Mouse (Mus musculus) embryonic facial prominence, embryonic 10.5 days (tissue): ENCODE results near the gene 2410137M14Rik. TPM values are rescaled to one million over a fixed set of nuclear protein-coding genes. Genes with fewer than 3 reads are reported as not detected.
"Not testable (repeated sequence)": the region's sequence is repeated elsewhere in the genome, so short reads cannot be mapped to it uniquely, and the experiment has no call there.

ENCODE experiments used
- DNase-seq: peaks from one replicate; pipeline ENCODE4 v3.0.0-alpha.2; 2017; ENCODE audit warnings: low spot score
- H3K27ac ChIP-seq: fragments of 300-500 bp; sonication (generic); replicated peaks from 2 replicates; pipeline ENCODE4 v1.5.1; 2016; ENCODE audit warnings: mild to moderate bottlenecking
- H3K27me3 ChIP-seq: fragments of 300-500 bp; sonication (generic); replicated peaks from 2 replicates; pipeline ENCODE4 v1.6.1; 2016; ENCODE audit warnings: low read depth, mild to moderate bottlenecking; ENCODE audit not compliant: poor library complexity, severe bottlenecking
- H3K36me3 ChIP-seq: fragments of 300-500 bp; sonication (generic); replicated peaks from 2 replicates; pipeline ENCODE4 v1.6.1; 2016; ENCODE audit warnings: mild to moderate bottlenecking, moderate library complexity
- H3K4me1 ChIP-seq: fragments of 300-500 bp; sonication (generic); 2 replicates; pipeline ENCODE4 v1.6.1; 2016
- H3K4me3 ChIP-seq: fragments of 300-500 bp; sonication (generic); 2 replicates; pipeline ENCODE4 v1.5.1; 2016; ENCODE audit warnings: mild to moderate bottlenecking, moderate library complexity
- H3K9me3 ChIP-seq: fragments of 300-500 bp; sonication (generic); 2 replicates; pipeline ENCODE4 v1.6.1; 2016; ENCODE audit warnings: mild to moderate bottlenecking
- WGBS: fragments of 180-500 bp; shearing (Covaris S2); methylation state at CpG from one replicate; pipeline ENCODE4 v1.1.7; 2016; 5-methylcytosine and 5-hydroxymethylcytosine counted together
- polyA plus RNA-seq: library from polyadenylated mRNA; unstranded; fragments of >200 nt; fragmentation: Nextera tagmentation; extraction: Ambion mirVana; gene quantifications from 2 replicates; pipeline ENCODE4 v1.2.1, GENCODE M21; 2016

Gene 2410137M14Rik
- polyA plus RNA-seq, result not detected in 2 replicates

DNA sequence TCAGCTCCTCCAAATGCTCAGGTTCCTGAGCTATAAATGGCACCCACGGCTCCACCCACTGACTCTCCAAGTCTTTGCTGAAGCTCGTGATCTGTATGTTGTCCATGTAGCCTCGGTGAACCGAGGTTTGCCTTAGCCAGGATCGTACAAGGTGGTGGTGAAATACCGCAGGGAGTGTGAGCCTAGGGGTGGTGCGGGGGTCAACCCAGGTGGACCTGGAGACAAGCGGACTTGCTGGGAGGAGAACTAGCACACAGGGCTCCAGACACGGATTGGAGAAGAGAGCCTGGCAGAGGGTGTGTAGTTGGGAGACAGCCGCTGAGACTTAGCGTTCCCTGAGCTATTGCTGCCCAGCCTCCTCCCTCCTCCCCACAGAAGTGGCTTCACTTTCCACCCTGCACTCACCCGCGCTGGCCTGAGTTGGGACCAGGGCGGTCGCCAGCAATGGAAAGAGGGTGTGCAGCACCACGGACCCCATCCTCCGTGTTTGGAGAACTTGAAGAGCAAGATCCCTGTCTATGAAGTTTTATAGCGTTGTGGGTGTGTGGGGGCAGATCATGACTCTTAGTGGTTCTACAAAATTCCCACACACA, at the start of gene 2410137M14Rik:
TSS of gene 2410137M14Rik (minus strand) at position 17 of the 593 bp plus-strand sequence.
- H3K4me1 ChIP-seq, result peaks cover 20% of the 10 kb centered on the region
- H3K27ac ChIP-seq, result peak within 1 kb of the TSS; percentile 57; the same call in 1 of the 2 replicates
- no peaks in the 10 kb centered on the region for H3K36me3 ChIP-seq
- peaks cover 29% of the 10 kb centered on the region; the same call in 1 of the 2 replicates for H3K27me3 ChIP-seq
- H3K9me3 ChIP-seq, result no peaks in the 10 kb centered on the region
- WGBS, result 11% methylated on average over 18 of the region's 18 CpGs
- peak within 1 kb of the TSS; percentile 40 for H3K4me3 ChIP-seq
- DNase-seq, result no peak

DNA sequence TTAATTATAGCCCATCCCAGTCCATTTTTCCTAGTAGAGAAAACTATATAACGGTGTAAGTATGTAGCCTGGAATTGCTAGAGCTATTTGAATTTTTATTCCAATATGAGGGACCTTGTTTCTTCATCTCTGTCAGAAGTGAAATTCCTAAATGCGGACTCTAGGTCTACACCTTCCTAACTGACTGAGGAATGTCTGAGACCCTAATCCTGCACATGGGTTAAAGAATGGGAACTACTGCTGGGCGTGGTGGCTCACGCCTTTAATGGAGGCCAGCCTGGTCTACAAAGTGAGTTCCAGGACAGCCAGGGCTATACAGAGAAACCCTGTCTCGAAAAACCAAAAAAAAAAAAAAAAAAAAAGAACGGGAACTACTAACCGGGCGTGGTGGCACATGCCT, 48.1 kb upstream of the 2410137M14Rik start:
- Histone ChIP-seq H3K36me3 (no peaks in the 10 kb centered on the region), H3K4me3 (peak overlapping the region; percentile 54), H3K27me3 (no peaks in the 10 kb centered on the region), H3K9me3 (no peaks in the 10 kb centered on the region), H3K27ac (peak overlapping the region; percentile 95), H3K4me1 (peaks cover 17% of the 10 kb centered on the region; the same call in 1 of the 2 replicates)
- WGBS, result 72% methylated on average over 8 of the region's 8 CpGs
- DNase-seq, result no peak

DNA sequence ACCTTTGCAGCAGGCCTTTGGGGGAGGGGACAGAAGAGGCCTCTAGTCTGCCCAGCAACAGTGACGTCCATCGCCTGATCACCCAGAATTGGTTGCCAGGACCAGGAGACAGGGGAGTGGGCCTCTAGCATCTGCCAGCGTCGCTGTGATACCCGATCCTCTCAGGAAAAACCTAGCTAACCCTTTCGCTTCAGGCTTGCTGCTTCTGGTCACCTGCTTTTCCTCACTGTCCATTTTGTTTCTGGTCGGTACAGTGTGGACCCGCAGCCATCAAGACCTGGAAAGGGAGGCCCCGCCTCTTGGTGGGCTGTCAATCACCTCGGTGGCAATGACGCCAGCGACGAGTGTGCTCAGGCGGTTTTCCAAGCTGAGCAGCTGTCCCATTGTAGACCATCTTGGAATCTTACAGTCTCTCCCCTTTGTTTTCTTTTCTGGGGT, 47.7 kb upstream of the 2410137M14Rik start:
- peak; percentile 97 for DNase-seq
- Histone ChIP-seq H3K9me3 (no peaks in the 10 kb centered on the region), H3K27me3 (no peaks in the 10 kb centered on the region), H3K36me3 (no peaks in the 10 kb centered on the region), H3K4me3 (peak overlapping the region; percentile 54), H3K4me1 (peaks cover 17% of the 10 kb centered on the region; the same call in 1 of the 2 replicates), H3K27ac (peak overlapping the region; percentile 95)
- WGBS, result under 1% methylated on average over 14 of the region's 14 CpGs

DNA sequence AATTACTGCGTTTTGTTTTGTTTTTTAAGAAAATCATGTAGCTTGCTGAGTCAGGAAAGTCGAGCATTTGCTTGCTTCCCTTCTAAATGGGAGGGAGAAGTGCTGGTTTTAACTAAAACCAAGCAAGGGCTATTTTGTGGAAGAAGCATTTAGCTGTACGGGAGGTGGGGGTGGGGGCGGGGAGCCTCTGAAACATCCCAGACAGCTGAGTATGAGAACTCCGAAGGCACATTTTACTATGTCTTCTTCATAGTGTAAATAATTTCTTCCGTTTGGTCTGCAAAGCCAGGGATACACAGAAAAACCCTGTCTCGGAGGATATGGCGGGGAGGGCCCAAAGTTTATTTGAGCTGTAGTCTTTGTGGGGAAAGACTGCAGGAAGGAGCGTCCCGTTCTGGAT, 47.2 kb upstream of the 2410137M14Rik start:
- no peaks in the 10 kb centered on the region for H3K36me3 ChIP-seq
- WGBS, result 2% methylated on average over 10 of the region's 10 CpGs
- no peaks in the 10 kb centered on the region for H3K9me3 ChIP-seq
- peak overlapping the region; percentile 54 for H3K4me3 ChIP-seq
- H3K27me3 ChIP-seq, result no peaks in the 10 kb centered on the region
- no peak for DNase-seq
- peaks cover 17% of the 10 kb centered on the region; the same call in 1 of the 2 replicates for H3K4me1 ChIP-seq
- H3K27ac ChIP-seq, result peak overlapping the region; percentile 95

DNA sequence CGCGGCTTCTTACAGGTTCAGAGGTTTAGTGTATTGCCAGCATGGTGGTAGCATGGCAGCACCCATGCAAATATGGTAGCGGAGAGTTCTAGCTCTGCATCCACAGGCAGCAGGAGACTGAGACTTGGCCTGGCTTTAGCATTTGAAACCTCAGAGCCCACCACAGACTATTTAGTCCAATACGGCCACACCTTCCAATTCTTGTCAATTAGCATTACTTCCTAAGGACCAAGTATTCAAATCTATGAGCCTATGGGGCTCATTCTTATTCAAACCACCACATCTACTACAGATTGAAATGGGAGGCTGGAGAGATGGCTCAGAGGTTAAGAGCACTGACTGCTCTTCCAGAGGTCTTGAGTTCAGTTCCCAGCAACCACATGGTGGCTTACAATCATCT, 46.4 kb upstream of the 2410137M14Rik start:
- 95% methylated on average over 4 of the region's 4 CpGs for WGBS

DNA sequence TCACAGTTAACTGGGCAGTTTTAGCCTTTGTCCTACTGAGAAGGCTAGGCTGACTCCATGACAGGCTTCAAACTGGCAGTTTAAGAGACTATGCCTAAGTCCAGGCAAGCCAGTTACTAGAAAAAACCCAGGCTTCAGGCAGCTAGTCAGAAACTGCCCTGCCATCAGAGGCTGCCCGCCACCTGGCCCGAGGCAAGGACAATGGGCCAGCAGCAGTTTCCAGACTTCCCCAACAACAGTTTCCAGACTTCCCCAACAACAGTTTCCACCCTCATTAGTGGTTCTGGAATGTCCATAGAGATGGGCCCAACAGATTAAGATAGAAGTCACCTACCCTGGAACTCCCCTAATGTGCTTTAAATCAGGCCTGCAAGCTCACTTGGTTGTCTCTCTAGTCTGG, 45.4 kb upstream of the 2410137M14Rik start:
- peak overlapping the region; percentile 0; the same call in 1 of the 2 replicates for H3K27ac ChIP-seq

More for the DNA sequence above, 46.4 kb upstream of the 2410137M14Rik start:
- DNase-seq, result no peak
- no peaks in the 10 kb centered on the region for H3K36me3 ChIP-seq
- H3K9me3 ChIP-seq, result no peaks in the 10 kb centered on the region
- peak overlapping the region; percentile 95 for H3K27ac ChIP-seq
- H3K4me1 ChIP-seq, result peaks cover 17% of the 10 kb centered on the region; the same call in 1 of the 2 replicates
- H3K4me3 ChIP-seq, result no peak overlapping the region
- H3K27me3 ChIP-seq, result no peaks in the 10 kb centered on the region

DNA sequence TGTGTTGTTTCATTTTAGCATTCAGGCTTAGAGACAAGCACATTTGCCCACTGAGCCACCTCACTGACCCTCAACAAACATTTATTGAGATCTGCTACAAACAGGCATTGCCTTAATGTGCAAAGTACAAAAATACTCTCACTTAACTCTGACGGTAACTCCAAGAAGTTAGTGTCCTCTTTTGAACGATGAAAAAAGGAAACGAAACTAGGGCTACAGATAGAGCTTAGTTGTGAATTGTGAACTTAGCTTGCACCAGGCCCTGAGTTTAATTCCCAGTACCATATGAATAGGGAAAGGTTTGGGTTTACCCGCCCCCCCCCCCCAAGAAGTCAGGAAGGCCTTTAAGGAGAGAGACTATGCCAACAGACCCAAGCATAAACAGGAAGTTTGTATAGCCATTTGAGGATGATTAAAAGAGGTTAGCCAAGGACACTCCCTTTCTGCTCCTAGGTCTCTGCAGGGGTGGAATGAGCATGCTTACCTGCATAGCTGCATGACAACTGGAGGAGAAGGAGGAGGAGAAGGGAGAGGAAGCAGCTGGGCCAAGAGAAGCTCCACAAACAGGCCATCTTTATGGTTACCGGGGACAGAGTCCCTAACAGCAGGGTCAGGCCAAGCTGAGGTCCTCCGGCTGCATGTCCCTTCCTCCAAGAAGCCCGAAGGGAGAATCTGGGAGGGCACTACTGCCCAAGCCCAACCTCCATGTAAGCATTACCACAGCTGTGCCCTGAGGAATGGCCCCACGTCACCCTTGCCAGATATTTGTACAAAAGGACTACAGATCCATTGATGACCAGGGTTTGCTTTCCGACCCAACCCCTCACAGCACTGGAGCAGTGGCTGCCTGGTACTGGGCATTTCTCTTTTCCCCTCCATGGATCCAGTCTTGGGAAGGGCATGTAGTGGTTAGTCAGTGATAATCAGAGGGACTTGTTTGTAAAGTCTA, 41.9 kb upstream of the 2410137M14Rik start, which contains the start of gene Mog:
TSS of gene Mog (minus strand) at position 771 of the 949 bp plus-strand sequence.
- H3K27me3 ChIP-seq, result no peaks in the 10 kb centered on the region
- WGBS, result 70% methylated on average over 9 of the region's 9 CpGs
- DNase-seq, result no peak

More for the DNA sequence above, 45.4 kb upstream of the 2410137M14Rik start:
- no peak overlapping the region for H3K4me3 ChIP-seq
- no peak for DNase-seq
- WGBS, result 83% methylated on average over 2 of the region's 2 CpGs
- H3K36me3 ChIP-seq, result no peaks in the 10 kb centered on the region
- H3K4me1 ChIP-seq, result peaks cover 17% of the 10 kb centered on the region; the same call in 1 of the 2 replicates
- H3K27me3 ChIP-seq, result no peaks in the 10 kb centered on the region
- no peaks in the 10 kb centered on the region for H3K9me3 ChIP-seq

DNA sequence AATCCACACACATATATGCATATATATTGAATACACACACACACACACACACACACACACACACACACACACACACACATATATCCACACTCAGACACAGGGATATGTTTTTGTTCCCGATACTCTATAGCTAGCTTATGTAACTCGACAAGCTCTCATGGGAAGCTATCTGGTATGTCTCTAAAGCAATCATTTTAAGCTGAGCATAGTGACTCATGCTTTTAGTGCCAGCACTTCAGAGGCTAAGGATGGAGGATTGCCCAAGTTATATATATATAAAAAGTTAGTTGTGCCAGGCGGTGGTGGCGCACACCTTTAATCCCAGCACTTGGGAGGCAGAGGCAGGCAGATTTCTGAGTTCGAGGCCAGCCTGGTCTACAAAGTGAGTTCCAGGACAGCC, 38.2 kb upstream of the 2410137M14Rik start:
- H3K36me3 ChIP-seq, DNase-seq, H3K4me1 ChIP-seq, H3K27me3 ChIP-seq, H3K9me3 ChIP-seq, H3K27ac ChIP-seq, H3K4me3 ChIP-seq: not testable (repeated sequence)
- WGBS, result 94% methylated on average over 5 of the region's 5 CpGs

More for the DNA sequence above, 41.9 kb upstream of the 2410137M14Rik start, which contains the start of gene Mog:
- no peak within 1 kb of the TSS for H3K27ac ChIP-seq
- H3K9me3 ChIP-seq, result no peaks in the 10 kb centered on the region
- H3K4me1 ChIP-seq, result peaks cover 7% of the 10 kb centered on the region; the same call in 1 of the 2 replicates
- no peak within 1 kb of the TSS for H3K4me3 ChIP-seq
- H3K36me3 ChIP-seq, result no peaks in the 10 kb centered on the region

DNA sequence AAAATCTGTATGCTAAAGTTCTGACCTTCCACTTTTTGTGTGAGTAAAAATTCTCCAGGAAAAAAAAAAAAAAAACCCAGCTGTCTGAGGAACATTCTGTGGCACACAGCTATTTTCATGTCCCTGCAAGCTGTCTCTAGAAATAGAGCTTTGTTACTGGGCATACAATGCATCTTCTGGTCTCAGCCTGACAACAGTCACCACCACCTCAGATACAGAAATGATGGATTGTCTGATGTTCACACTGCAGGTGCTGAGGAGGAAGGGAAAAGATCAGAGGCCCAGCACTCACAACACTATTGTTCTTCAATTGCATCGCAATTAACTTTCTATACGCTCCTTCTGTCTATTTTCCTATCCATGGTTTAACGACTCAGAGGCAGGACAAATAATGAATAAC, 37.3 kb upstream of the 2410137M14Rik start:
- no peaks in the 10 kb centered on the region for H3K4me1 ChIP-seq

DNA sequence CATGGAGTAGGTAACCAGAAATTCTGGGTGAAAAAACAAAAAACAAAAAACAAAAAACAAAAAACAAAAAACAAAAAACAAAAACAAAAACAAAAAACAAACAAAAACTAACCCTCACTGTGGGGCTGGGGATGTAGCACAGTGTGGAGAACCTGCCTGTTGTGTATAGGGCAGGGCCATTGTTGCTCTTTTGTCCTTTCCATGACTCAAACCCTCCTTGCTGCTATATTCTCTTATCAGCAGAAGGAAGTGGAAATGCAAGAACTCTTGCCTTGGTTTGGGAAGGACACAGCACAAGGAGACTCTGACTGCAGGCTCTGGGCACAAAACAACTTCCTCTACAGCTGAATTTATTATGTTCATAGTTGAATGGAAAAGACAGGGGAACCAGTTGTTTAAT, 35.3 kb upstream of the 2410137M14Rik start:
- peaks cover 11% of the 10 kb centered on the region for H3K36me3 ChIP-seq
- DNase-seq, result no peak
- H3K4me3 ChIP-seq, result no peak overlapping the region
- H3K27ac ChIP-seq, result no peak overlapping the region
- H3K9me3 ChIP-seq, result no peaks in the 10 kb centered on the region
- H3K4me1 ChIP-seq, result no peaks in the 10 kb centered on the region
- H3K27me3 ChIP-seq, result no peaks in the 10 kb centered on the region

More for the DNA sequence above, 37.3 kb upstream of the 2410137M14Rik start:
- Histone ChIP-seq H3K9me3 (no peaks in the 10 kb centered on the region), H3K36me3 (no peaks in the 10 kb centered on the region), H3K27me3 (no peaks in the 10 kb centered on the region), H3K4me3 (no peak overlapping the region), H3K27ac (no peak overlapping the region)
- DNase-seq, result no peak
- WGBS, result 75% methylated on average over 3 of the region's 3 CpGs

DNA sequence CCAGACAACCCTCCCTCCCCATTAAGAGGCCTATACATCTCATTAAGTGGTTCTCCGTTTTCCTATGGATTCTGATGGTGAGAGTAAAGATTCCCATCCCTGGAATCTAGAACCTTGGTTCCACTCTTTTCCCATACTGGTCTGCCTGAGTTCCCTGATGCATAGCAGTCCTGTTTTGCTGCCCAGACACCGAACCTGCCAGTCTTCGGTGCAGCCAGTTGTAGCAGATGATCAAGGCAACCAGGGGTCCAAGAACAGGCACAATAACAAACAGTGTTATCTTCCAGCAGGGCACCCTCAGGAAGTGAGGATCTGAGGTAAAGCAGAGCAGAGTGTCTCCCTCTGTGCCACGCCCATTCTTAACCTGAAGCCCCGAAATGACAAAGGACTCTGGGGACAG, 31.1 kb upstream of the 2410137M14Rik start:
- Histone ChIP-seq H3K36me3 (peaks cover 53% of the 10 kb centered on the region), H3K4me3 (no peak overlapping the region), H3K4me1 (no peaks in the 10 kb centered on the region), H3K27me3 (no peaks in the 10 kb centered on the region), H3K9me3 (no peaks in the 10 kb centered on the region), H3K27ac (no peak overlapping the region)
- 75% methylated on average over 5 of the region's 5 CpGs for WGBS
- DNase-seq, result no peak

DNA sequence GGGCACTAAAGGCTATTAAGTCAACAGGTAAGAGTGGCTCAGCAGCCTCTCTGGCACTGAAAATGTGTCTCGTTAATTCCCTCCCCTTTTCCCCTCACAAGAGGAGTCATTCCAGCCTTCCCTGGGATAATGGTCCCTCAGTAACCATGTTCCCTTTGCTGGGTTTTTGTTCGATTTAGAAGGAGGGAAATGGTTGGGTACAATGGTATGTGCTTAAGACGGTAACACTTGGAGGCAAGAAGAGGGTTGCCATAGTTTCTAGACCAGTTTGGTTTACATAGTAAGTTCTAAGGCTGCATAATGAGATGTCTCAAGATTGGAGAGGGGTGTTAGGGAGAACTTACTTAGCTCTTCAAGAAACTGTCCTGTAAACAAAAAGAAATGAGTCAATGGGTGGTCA, 30.7 kb upstream of the 2410137M14Rik start:
- Histone ChIP-seq H3K36me3 (peaks cover 57% of the 10 kb centered on the region), H3K27ac (no peak overlapping the region)
- WGBS, result 77% methylated on average over 3 of the region's 3 CpGs

More for the DNA sequence above, 30.7 kb upstream of the 2410137M14Rik start:
- Histone ChIP-seq H3K4me1 (no peaks in the 10 kb centered on the region), H3K4me3 (no peak overlapping the region), H3K9me3 (no peaks in the 10 kb centered on the region), H3K27me3 (no peaks in the 10 kb centered on the region)
- no peak for DNase-seq
